Mouse (Mus musculus): ENCODE data around the gene Maml2.
"Not testable (repeated sequence)": the region's sequence is repeated elsewhere in the genome, so short reads cannot be mapped to it uniquely, and the experiment has no call there.

The Maml2 gene

DNA sequence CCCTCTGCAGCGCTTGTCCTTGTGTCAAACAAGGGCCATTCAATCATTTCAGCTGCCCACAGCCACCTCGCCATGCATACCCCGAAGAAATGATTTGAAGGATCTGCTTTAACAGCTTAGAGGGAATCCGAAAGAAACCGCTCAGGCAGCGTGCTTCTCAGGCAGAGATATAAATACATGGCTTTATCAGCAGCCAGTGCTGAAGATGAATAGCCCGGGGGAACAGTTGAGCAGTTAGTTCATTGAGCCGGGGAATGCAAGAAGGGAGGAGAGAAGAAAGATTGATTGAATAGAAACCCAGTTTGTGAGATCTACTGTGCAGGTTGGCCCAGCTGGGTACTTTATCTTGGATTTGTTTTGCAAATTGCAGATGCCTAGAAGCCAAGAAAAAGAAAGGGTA lies 392.6 kb downstream of the Maml2 start:
- DNase-seq: no peak

- no peak for DNase-seq
Observed at GRCm38 (mm10) chr9:13693693-13694284, 396.0 kb downstream of the Maml2 start.

- peak; percentile 84 for DNase-seq
Observed at GRCm38 (mm10) chr9:13694293-13694692, 396.5 kb downstream of the Maml2 start.

- DNase-seq: no peak
Observed at GRCm38 (mm10) chr9:13697041-13697811, 399.5 kb downstream of the Maml2 start.

DNA sequence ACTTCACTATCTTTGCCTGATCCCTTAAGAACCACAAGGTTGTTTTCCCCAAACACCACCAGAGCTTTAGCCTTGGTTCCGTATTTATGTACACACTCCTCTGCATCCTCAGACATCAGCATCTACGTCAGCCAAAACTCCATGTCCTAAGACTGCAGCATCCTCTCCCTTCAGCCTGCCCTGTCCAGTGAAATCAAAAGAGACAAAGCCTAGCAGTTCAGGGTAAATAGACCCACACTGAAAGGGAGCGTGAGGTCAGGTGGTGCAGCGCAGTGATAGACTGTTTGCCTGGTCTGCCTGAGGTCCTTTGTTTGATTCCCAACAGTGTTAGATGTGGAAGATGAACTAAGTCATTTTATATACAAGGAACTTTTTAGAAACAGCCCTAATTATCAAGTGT lies 400.1 kb downstream of the Maml2 start:
- DNase-seq: no peak

DNA sequence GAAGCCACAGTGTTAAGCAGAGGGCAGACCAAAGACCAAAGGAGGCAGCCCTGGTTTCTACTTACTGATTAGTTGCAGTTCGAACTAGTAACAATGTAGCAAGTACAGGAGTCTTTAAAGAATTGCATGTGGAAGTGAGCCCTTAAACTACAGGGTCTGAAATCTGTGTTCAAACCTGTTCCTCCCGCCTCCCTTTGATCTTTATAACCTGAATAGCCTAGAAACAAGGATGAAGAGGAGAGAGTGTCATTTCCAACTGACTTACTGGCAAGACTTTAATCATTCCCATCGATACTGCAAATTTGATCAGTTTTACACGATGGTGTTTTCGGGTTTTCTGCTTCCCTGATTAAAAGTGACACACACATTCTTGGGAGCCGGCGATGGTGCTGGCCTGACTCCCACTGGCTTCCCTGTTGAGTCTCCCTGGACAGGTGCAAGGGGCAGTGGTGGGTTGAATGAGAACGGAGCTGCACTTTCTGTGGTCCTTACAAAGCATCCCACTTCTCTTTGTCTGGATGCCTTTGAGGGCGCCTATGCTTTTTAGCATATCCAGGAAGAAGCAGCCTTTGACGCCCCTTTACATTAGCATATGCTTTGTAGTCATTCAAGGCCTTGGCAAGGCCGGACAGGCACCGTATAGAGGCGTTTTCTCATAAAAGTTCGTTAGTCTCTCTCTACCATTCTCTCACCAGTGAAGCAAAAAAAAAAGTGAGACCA lies 401.5 kb downstream of the Maml2 start:
- DNase-seq: no peak

GRCm38 (mm10) chr9:13699781-13700116 lies 402.0 kb downstream of the Maml2 start:
- DNase-seq: no peak

GRCm38 (mm10) chr9:13701773-13702172 lies 404.0 kb downstream of the Maml2 start:
- DNase-seq: no peak

DNA sequence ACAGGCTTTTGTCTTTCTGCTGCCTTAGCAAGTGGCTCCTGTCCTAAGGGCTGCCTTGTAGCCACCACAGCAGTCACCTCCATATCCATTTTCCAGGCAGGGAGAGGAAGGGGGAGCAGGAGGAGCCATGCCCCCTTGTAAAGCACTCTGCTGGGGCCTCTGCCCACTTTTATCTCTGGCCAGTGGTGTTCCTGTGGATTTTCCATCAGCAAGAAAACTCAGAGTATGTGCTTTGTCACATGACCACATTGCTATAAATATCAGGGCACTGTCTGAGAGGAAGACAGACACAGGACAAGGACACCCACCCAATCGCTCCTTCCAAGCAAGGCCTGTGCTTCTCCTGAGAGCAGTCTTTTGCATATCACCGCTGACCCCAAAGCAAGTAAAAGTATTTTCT lies 405.3 kb downstream of the Maml2 start:
- no peak for DNase-seq

DNA sequence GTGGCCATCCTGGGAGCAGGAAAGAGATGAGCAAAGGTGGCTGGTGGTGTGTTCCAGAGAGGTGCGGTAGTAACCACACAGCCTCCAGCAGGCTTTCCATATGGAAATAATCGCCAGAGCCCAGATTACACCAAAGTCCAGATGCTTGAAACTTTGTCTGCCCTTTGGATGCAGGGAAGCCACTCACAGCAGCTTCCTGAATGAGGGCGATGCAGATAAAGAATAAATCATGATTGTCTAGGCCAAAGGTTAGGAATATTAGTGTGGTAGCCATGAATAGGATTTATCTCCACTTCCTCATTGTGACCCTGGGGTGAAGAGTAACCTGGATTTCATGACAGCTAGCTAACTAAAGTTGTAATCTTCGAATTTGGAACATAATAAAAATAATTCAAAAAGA lies 407.2 kb downstream of the Maml2 start:
- DNase-seq: no peak

GRCm38 (mm10) chr9:13707066-13707555 lies 409.4 kb downstream of the Maml2 start:
- no peak for DNase-seq

DNA sequence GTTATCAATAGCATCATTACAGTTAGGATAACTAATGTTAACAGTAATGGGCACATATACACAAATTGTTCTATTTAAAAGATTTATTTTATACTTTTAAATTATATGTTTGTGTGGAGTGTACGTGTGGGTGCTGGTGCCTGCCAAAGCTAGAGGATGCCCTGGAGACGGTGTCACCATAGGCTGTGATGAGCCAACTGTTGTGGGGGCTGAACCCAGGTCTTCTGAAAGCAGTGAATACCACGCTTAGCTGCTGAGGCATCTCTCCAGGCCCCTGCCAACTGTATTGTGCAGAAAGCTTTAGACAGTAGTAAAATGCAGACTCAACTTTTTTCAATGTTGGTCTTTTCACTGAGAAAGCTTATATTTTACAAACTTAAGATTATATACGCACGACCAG lies 411.7 kb downstream of the Maml2 start:
- DNase-seq: no peak

DNA sequence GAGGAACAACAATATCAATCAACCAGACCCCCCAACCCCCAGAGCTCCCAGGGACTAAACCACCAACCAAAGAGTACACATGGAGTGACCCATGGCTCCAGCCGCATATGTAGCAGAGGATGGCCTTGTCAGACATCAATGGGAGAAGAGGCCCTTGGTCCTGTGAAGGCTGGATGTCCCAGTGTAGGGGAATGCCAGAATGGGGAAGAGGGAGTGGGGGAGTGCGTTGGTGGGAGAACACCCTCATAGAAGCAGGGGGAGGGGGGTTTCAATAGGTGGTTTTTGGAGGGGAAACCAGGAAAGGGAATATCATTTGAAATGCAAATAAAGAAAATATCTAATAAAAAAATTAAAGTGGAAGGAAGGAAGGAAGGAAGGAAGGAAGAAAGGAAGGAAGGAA lies 418.1 kb downstream of the Maml2 start:
- not testable (repeated sequence) for DNase-seq

DNA sequence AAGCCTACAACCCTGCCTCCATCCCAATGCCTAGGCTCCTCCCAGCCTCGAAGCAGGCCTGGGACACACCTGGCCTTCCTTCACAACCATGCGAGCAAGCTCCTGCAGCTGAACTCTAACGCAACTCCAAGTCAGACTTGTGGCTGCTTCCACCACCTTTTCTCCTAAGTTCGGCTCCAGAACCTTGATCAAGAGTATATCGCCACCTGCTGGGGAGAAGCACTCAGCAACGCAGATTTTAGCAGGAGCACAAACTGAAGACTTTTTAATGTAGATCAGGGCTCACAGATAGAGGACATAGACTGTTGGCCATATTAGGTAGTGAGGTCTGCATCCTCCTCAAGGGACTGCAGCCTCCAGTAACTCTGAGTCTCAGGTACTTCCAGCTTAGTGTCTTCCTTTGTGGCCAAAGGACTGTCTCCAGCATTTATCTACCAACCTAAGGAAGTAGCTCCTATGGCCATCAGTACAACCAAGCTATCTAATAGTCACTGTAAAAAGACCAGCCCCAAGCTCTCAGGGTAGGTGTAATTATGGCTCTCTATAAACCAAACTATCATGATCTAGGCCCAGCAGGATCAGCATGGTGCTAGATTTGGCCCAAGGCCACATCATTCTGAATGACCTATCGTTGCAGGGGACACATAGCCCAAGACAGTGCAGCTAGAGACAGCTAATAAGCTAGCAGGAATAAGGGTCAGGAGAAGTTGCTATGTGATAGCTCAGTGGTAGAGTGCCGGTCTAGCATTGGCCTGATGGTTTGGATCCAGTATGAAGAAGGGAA lies 418.8 kb downstream of the Maml2 start:
- peak; percentile 87 for DNase-seq

DNA sequence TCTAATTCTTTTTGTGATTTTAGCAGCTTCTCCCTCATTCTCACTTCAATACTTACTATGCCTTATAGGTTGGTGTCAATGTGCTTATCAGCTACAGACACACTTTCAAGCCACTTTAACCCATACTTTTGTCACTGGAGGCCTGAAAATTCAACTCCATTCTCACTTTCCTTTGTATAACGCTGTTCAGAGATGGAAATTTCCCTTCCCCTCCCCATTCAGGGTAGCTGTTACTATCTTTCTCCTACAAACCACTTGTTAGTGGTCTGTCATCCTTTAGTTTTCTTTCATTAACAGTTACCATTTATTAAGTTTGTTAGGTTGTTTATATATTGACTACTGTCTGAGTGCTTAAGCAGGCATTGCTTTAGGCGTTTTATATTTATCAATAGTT lies 450.6 kb downstream of the Maml2 start, which contains the start of gene Mtmr2:
Gene Mtmr2 (plus strand): TSS at position 7 of the 394 bp plus-strand sequence.
- DNase-seq: no peak

- DNase-seq: peak; percentile 96
Observed at GRCm38 (mm10) chr9:13748798-13749674, 451.3 kb downstream of the Maml2 start.

GRCm38 (mm10) chr9:13749675-13749998 lies 451.9 kb downstream of the Maml2 start:
- DNase-seq: no peak

DNA sequence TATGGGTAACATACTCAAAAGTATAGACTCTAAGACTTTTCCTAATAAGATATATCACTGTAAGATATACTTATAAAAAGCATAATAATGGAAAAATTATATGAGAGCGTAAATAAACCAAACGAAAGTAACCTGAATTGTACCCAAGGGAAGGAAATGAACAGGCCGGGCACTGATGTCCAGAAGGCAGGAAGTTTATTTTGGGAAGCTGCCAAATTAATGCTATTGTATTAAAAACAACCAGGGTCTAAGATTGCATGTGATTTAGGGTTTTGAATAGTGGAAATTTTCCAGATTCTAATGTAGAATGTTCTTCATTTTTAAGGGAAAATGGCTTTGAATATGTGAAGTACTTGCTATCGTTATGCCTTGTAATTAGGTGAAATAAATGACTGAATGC lies 454.8 kb downstream of the Maml2 start:
- no peak for DNase-seq
